Comparison of ENCODE assay signal across 17 mouse cellular contexts in the genomic region with DNA sequence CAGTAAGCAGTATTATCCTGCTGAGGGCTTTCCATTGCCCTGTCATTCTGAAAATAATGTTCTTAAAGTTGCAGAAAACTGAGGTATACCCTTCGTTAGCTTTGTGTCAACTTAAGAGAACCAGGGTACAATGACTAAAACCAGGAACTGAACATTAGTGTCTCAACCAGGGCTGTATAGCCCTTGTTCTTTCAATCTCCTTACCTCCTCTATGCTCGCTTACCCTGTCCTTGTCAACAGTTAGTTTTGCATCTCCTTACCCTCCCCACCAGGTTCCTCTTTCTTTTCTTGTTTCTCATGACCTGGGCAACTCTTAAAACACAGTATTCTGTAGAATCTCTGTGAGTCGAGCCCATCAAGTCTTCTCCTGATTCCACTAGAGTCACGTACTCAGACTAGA.
DNase-seq lines count a peak whose midpoint lies in the region; ATAC-seq and TF ChIP-seq lines count a peak whose summit lies in the region.
"Had no signal": no experiment of that assay in that cellular context is flagged by ENCODE, and none has a peak within 500 bp of the region (broad histone marks: within the 10 kb centered on the region; RNA-seq: fewer than 3 reads in every experiment).

No protein-coding gene starts in this region.

- no peak for TF ChIP-seq CTCF in left cerebral cortex, adult 2 months (IDR thresholded peaks at IDR 0.05)

- WGBS in heart, embryonic 13.5 days: 86% methylated on average over 4 of the region's 4 CpGs

- H3K27me3 ChIP-seq in heart, embryonic 13.5 days (replicated peaks): no peaks in the 10 kb centered on the region
- H3K27me3 ChIP-seq: forebrain, embryonic 13.5 days; stomach, embryonic 15.5 days had no signal

- intact Hi-C loops in left cerebral cortex, adult 2 months (cut with DNase I): no loop called here
- intact Hi-C loops in left cerebral cortex, postnatal 36 days (cut with DNase I): no loop called here

- peaks cover 73% of the 10 kb centered on the region for H3K4me1 ChIP-seq in heart, embryonic 13.5 days
- H3K4me1 ChIP-seq in brown adipose tissue, adult 24 weeks (ENCODE audit: control insufficient read depth, insufficient read depth, insufficient read length, low read length): peaks cover 57% of the 10 kb centered on the region
- H3K4me1 ChIP-seq: forebrain, embryonic 13.5 days had no signal

- no peaks in the 10 kb centered on the region for H3K9me3 ChIP-seq in heart, embryonic 13.5 days
- H3K9me3 ChIP-seq: forebrain, embryonic 13.5 days; stomach, embryonic 15.5 days had no signal

- ATAC-seq in heart, embryonic 13.5 days (ENCODE audit: extremely low read depth, insufficient number of reproducible peaks, low FRiP score, low TSS enrichment): no peak
- 0 out of 2 replicates have a peak, but pooled peaks have one; percentile 8 for ATAC-seq in megakaryocyte, adult 5-6 weeks (ENCODE audit: poor library complexity, severe bottlenecking)
- no peak for ATAC-seq in cerebellum, adult (ENCODE audit: insufficient number of reproducible peaks, low FRiP score, low TSS enrichment)
- ATAC-seq: CD4-positive, CD25-positive, alpha-beta regulatory T cell, adult 4 months; forebrain, embryonic 13.5 days; midbrain, embryonic 16.5 days had no signal

- 0 out of 2 replicates have a peak, but pooled peaks cover 4% of the 10 kb centered on the region for H3K36me3 ChIP-seq in heart, embryonic 13.5 days
- H3K36me3 ChIP-seq: stomach, embryonic 15.5 days had no signal

- DNase-seq in heart, postnatal 4 days: no peak
- DNase-seq in left cerebral cortex, adult 2 months (ENCODE audit: extremely low spot score in 1 of 2, low spot score in 2 of 2): no peak
- DNase-seq in left cerebral cortex, postnatal 36 days (ENCODE audit: low spot score in 2 of 2): no peak
- DNase-seq in thymus, postnatal 36 days: no peak
- DNase-seq: cerebellum, postnatal 25 days; kidney, postnatal 14 days; lung, postnatal 36 days; right cerebral cortex, postnatal 14 days had no signal

- no peak overlapping the region for H3K9ac ChIP-seq in heart, embryonic 13.5 days
- H3K9ac ChIP-seq: forebrain, embryonic 13.5 days; hindbrain, embryonic 14.5 days; stomach, embryonic 15.5 days had no signal

- H3K4me3 ChIP-seq in heart, embryonic 13.5 days: no peak overlapping the region
- no peak overlapping the region for H3K4me3 ChIP-seq in left cerebral cortex, adult 2 months
- H3K4me3 ChIP-seq in brown adipose tissue, adult 24 weeks (ENCODE audit: insufficient read depth, low read depth, low read length): no peak overlapping the region
- H3K4me3 ChIP-seq: forebrain, embryonic 13.5 days; stomach, embryonic 15.5 days had no signal

- peak overlapping the region; percentile 94 for H3K27ac ChIP-seq in heart, embryonic 13.5 days (replicated peaks)
- peak overlapping the region; percentile 72 for H3K27ac ChIP-seq in left cerebral cortex, adult 2 months
- peak overlapping the region; percentile 99 for H3K27ac ChIP-seq in brown adipose tissue, adult 24 weeks (replicated peaks; ENCODE audit: low read depth, low read length)
- H3K27ac ChIP-seq: forebrain, embryonic 13.5 days; hindbrain, embryonic 14.5 days had no signal

- no peak overlapping the region for H3K4me2 ChIP-seq in heart, embryonic 13.5 days
- H3K4me2 ChIP-seq: forebrain, embryonic 13.5 days; hindbrain, embryonic 14.5 days; stomach, embryonic 15.5 days had no signal
